Mouse (Mus musculus) CD4-positive helper T cell, adult 2 months (primary cell): Measurements from ENCODE around the gene Gm20903.
"Not testable (repeated sequence)": the region's sequence is repeated elsewhere in the genome, so short reads cannot be mapped to it uniquely, and the experiment has no call there.

ENCODE experiments used
- DNase-seq: peaks from one replicate; pipeline ENCODE4 v3.0.0-alpha.2; 2012; ENCODE audit warnings: low read depth, missing footprints, low spot score

Gene Gm20903

DNA sequence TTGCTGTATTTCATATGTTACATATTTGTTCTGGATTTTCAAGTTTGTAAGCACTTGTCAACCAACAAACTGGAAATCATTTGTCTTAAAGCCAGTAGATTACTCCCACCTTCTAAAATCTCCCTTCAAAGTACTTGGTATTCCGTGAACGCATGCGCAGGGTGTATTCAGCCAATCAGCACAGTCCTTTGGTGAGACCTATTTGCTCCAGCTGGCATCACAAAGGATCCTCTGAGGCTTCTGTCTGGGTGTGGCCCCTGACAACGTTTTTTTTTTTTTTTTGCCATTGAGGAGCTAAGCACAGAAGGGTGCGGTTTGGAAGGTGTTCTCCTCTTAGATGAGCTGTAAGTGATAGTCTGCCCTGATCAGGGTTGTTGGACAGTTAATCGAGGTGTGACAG lies at the start of gene Gm20903:
Gm20903 (plus strand) TSS at position 301 of the 400 bp plus-strand sequence.
- DNase-seq, result not testable (repeated sequence)
